Mouse (Mus musculus) intestine, embryonic 14.5 days (tissue): ENCODE data around the gene Prkab2. TPM values are rescaled to one million over a fixed set of nuclear protein-coding genes. Genes with fewer than 3 reads are reported as not detected.

Source experiments
- ATAC-seq: fragments of 200-750 bp; cut with Nextera tagmentation; replicated peaks from 2 replicates; pipeline ENCODE4 v1.8.0; 2017; ENCODE audit warnings: low read depth, moderate number of reproducible peaks, moderate TSS enrichment, moderate library complexity; ENCODE audit not compliant: low FRiP score, low TSS enrichment
- DNase-seq: peaks from one replicate; pipeline ENCODE4 v3.0.0-alpha.2; 2018; ENCODE audit warnings: low spot score
- H3K27ac ChIP-seq: fragments of 300-500 bp; sonication (generic); 2 replicates; pipeline ENCODE4 v1.5.1; 2014; ENCODE audit warnings: low read depth, mild to moderate bottlenecking, control low read depth
- H3K27me3 ChIP-seq: fragments of 300-500 bp; sonication (generic); replicated peaks from 2 replicates; pipeline ENCODE4 v1.6.1; 2014; ENCODE audit warnings: low read length, control low read depth; ENCODE audit not compliant: control insufficient read depth, insufficient read depth
- H3K36me3 ChIP-seq: fragments of 300-500 bp; sonication (generic); 2 replicates; pipeline ENCODE4 v1.6.1; 2014; ENCODE audit warnings: low read length, control low read depth; ENCODE audit not compliant: control insufficient read depth, insufficient read depth
- H3K4me1 ChIP-seq: fragments of 300-500 bp; sonication (generic); replicated peaks from 2 replicates; pipeline ENCODE4 v1.6.1; 2014; ENCODE audit warnings: low read length, control low read depth, mixed read lengths; ENCODE audit not compliant: control insufficient read depth, insufficient read depth
- H3K4me2 ChIP-seq: fragments of 300-500 bp; sonication (generic); 2 replicates; pipeline ENCODE4 v1.6.1; 2014; ENCODE audit warnings: low read length
- H3K4me3 ChIP-seq: fragments of 300-500 bp; sonication (generic); 2 replicates; pipeline ENCODE4 v1.5.1; 2014; ENCODE audit warnings: low read depth, low read length, control low read depth, mixed read lengths
- H3K9ac ChIP-seq: fragments of 300-500 bp; sonication (generic); 2 replicates; pipeline ENCODE4 v1.6.1; 2014; ENCODE audit warnings: mild to moderate bottlenecking, low read length
- H3K9me3 ChIP-seq: fragments of 300-500 bp; sonication (generic); 2 replicates; pipeline ENCODE4 v1.6.1; 2016; ENCODE audit warnings: low read length, control low read depth; ENCODE audit not compliant: control insufficient read depth
- WGBS: fragments of 180-500 bp; shearing (Covaris S2); extraction: QIAGEN DNeasy Blood & Tissue Kit; methylation state at CpG from one replicate; pipeline ENCODE4 v1.1.7; 2014; 5-methylcytosine and 5-hydroxymethylcytosine counted together
- polyA plus RNA-seq: library from polyadenylated mRNA; unstranded; fragments of >200 nt; fragmentation: Nextera tagmentation; extraction: Ambion mirVana; gene quantifications from 2 replicates; pipeline ENCODE4 v1.2.1, GENCODE M21; 2014

Prkab2 gene
- polyA plus RNA-seq, 1 experiment from 2014 or later = 7.6 TPM

DNA sequence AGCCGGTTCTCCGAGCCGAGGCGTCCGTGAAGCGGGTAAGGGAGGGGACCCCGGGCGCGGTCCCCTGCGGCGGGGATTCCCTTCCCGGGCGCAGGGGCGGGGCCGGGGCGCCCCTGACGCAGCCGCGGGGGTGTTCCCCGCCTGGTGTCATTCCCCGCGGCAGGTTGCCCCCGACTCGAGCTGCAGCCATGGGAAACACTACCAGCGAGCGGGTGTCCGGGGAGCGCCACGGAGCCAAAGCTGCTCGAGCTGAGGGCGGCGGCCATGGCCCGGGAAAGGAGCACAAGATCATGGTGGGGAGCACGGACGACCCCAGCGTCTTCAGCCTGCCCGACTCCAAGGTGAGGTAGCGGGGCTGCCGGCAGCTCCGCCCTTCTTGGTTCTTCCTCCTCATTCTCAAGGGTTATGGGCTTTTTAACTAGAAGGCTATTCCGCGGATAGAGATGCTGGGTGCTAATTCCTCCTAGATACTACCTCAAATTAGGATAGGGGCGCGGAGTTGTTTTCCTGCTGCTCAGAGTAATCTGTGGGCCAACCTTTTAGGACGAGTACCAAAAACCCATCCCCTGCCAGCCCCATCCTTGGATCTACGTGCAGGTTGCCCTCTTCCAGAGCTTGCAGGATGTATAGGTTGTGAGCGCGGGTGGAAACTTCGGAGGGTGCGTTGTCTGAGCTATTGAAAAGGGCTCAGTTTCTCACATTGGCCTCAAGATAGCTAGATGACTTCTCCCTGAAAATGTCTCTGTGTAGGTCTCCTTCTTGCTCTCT is 617 bp downstream of the Prkab2 start:
- Histone ChIP-seq H3K9ac (peak overlapping the region; percentile 58), H3K4me3 (peak overlapping the region; percentile 84), H3K4me2 (peak overlapping the region; percentile 59), H3K27ac (no peak overlapping the region; the same call in 1 of the 2 replicates), H3K27me3 (no peaks in the 10 kb centered on the region), H3K9me3 (0 out of 2 replicates have a peak, but pooled peaks cover 3% of the 10 kb centered on the region), H3K36me3 (peaks cover 11% of the 10 kb centered on the region), H3K4me1 (peaks cover 15% of the 10 kb centered on the region; the same call in 1 of the 2 replicates)
- DNase-seq = no peak
- peak; percentile 84 for ATAC-seq
- under 1% methylated on average over 46 of the region's 50 CpGs for WGBS

DNA sequence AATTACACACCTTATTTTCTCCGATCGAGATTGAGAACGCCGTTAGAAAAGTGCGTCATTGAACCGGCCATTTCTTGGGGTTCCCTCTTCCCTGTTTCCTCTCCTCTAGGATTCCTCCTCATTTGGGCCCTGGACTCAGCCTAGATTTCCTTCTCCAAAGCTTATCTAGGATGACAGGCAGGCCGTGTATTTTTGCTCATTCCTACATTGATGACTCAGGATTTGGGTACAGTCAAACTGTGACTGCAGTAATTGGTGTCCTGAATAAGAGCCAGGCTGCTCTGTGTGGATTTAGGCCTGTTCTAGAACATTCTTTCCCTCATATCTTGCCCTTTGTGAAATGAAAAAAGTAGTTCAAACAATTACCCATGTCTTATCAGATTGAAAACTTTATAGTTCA is 1.8 kb downstream of the Prkab2 start:
- ATAC-seq = no peak
- H3K9me3 ChIP-seq = 0 out of 2 replicates have a peak, but pooled peaks cover 1% of the 10 kb centered on the region
- H3K4me3 ChIP-seq = no peak overlapping the region; the same call in 1 of the 2 replicates
- 87% methylated on average over 7 of the region's 7 CpGs for WGBS
- DNase-seq = no peak
- peaks cover 15% of the 10 kb centered on the region; the same call in 1 of the 2 replicates for H3K4me1 ChIP-seq
- H3K9ac ChIP-seq = no peak overlapping the region
- H3K27me3 ChIP-seq = no peaks in the 10 kb centered on the region
- H3K36me3 ChIP-seq = peaks cover 21% of the 10 kb centered on the region
- peak overlapping the region; percentile 59; the same call in 1 of the 2 replicates for H3K4me2 ChIP-seq
- no peak overlapping the region for H3K27ac ChIP-seq

DNA sequence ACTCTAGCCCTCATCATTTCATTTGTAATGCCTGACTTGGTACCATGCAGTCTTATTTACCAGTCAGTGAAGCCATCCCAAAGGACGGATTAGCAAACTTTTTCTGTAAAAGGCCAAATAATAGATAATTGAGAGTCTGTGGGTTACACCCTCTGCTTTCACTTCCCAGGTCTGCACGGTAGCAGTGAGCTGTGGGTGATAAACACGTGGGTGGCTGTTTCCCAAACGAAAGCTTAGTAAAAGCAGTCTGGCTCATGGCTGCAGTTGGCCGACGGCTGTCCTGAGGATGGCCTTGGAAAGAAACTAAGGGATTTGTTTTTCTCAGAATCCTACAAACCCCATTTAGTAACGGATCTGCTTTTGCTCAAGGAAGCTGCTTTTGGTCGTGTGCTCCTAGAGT is 3.2 kb downstream of the Prkab2 start:
- no peak overlapping the region for H3K9ac ChIP-seq
- H3K27me3 ChIP-seq = no peaks in the 10 kb centered on the region
- H3K4me2 ChIP-seq = no peak overlapping the region
- no peak for ATAC-seq
- H3K27ac ChIP-seq = no peak overlapping the region
- no peak overlapping the region for H3K4me3 ChIP-seq
- H3K36me3 ChIP-seq = peaks cover 25% of the 10 kb centered on the region
- 49% methylated on average over 8 of the region's 8 CpGs for WGBS
- peaks cover 15% of the 10 kb centered on the region; the same call in 1 of the 2 replicates for H3K4me1 ChIP-seq
- no peaks in the 10 kb centered on the region for H3K9me3 ChIP-seq
- no peak for DNase-seq

DNA sequence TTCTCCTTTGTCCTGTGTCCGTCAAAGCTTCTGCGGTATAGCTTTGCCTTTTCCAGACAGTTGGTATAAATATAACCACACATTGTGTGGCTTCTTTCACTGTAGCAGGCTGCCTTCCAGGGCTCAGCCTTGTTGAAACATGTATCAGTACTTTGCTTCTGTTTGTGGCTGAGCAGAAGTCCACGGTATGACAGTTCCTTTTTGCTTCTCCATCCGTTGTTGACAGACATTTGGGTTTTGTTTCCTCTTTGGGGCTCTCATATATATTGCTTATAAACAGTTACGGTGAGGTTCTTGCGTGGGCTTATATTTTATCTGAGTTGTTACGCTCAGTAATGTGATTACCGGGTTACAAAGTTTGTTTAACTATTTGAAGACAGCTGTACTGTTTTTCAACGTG is 7.5 kb downstream of the Prkab2 start:
- ATAC-seq (no peak), DNase-seq (no peak)
- no peaks in the 10 kb centered on the region for H3K9me3 ChIP-seq
- H3K4me3 ChIP-seq = no peak overlapping the region
- H3K27me3 ChIP-seq = no peaks in the 10 kb centered on the region
- peaks cover 67% of the 10 kb centered on the region for H3K36me3 ChIP-seq
- H3K9ac ChIP-seq = no peak overlapping the region
- WGBS = 57% methylated on average over 9 of the region's 9 CpGs
- H3K4me2 ChIP-seq = no peak overlapping the region
- no peak overlapping the region for H3K27ac ChIP-seq
- peaks cover 6% of the 10 kb centered on the region; the same call in 1 of the 2 replicates for H3K4me1 ChIP-seq

DNA sequence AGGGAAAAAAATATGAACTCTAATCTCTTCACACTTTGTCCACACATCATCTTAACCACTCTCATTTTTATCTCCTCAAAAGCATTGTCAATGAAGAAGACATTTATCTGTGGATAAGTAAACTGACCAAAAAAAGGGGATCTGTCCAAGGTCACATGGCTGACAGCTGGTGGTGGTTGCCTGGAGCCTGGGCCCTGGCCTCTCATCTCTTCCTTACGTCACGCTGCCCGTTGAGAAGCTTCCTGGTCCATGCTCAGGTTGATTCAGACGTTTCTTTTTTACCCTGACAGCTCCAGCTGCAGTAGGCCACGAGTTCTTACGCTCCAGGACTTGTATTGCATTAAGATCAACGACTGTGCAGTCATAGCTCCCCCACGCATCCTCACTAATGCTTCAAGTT is 8.2 kb downstream of the Prkab2 start:
- no peak for ATAC-seq
- no peaks in the 10 kb centered on the region for H3K27me3 ChIP-seq
- H3K9me3 ChIP-seq = no peaks in the 10 kb centered on the region
- H3K27ac ChIP-seq = no peak overlapping the region
- DNase-seq = no peak
- peaks cover 5% of the 10 kb centered on the region; the same call in 1 of the 2 replicates for H3K4me1 ChIP-seq
- H3K4me3 ChIP-seq = no peak overlapping the region
- no peak overlapping the region for H3K9ac ChIP-seq
- H3K36me3 ChIP-seq = peaks cover 73% of the 10 kb centered on the region
- no peak overlapping the region for H3K4me2 ChIP-seq
- 46% methylated on average over 8 of the region's 8 CpGs for WGBS

DNA sequence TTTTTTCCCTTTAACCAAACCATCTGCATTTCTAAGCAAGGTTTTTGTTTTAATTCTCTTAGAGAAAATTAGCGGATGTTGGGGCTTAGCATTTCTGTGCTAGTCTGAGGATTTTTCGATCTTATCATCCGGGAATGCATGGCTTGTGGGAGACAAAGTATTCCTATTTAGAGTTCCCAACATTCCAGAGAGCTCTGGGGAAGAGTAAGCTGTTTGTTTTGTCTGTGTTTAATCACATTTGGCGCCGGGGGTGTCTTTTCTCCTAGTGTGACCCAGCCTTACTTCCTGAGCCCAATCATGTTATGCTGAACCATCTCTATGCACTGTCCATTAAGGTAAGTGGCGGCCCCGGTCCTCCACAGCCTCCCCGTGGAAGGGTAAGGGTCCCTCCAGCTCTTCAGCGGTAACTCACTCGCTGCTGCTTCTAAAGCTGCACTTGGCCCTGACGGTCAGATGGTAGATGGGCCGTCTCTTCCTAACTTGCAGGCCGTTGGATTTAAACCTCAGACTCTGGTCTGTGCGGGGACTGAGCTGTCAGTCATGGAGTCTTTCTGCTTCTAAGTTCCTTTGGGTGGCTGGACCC is 9.2 kb downstream of the Prkab2 start:
- Histone ChIP-seq H3K36me3 (peaks cover 75% of the 10 kb centered on the region), H3K4me2 (no peak overlapping the region), H3K9ac (no peak overlapping the region), H3K4me3 (no peak overlapping the region), H3K27me3 (no peaks in the 10 kb centered on the region), H3K4me1 (no peaks in the 10 kb centered on the region), H3K9me3 (no peaks in the 10 kb centered on the region), H3K27ac (no peak overlapping the region)
- ATAC-seq (no peak), DNase-seq (no peak)
- WGBS = 52% methylated on average over 14 of the region's 14 CpGs

DNA sequence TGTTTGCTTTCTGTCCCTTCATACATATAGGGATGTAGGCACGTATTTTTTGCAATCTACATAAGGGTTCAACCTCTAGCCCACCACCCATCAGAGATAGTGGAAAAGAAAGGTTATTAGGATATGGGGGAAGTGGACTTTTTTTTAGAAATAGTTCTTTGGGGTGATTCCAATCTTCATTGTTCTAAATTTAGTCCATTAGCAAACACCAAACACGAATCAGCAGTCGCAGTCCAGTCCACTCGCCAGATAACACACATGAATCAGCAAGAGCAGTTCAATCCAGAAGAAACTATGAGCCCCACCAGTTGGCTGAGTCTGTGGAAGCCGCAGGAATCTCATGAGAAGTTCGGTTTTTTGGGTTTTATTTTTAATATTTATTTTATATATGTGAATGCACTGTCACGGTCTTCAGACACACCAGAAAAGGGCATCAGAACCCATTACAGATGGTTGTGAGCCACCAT is 16.7 kb downstream of the Prkab2 start, which contains the start of gene Gm17651:
Gene Gm17651 (minus strand): TSS at position 51 of the 467 bp plus-strand sequence.
- Histone ChIP-seq H3K9me3 (no peaks in the 10 kb centered on the region), H3K27me3 (no peaks in the 10 kb centered on the region), H3K36me3 (peaks cover 17% of the 10 kb centered on the region), H3K9ac (no peak within 1 kb of the TSS), H3K4me3 (no peak within 1 kb of the TSS), H3K27ac (no peak within 1 kb of the TSS), H3K4me2 (no peak within 1 kb of the TSS), H3K4me1 (no peaks in the 10 kb centered on the region)
- ATAC-seq (no peak), DNase-seq (no peak)
- 88% methylated on average over 7 of the region's 7 CpGs for WGBS

DNA sequence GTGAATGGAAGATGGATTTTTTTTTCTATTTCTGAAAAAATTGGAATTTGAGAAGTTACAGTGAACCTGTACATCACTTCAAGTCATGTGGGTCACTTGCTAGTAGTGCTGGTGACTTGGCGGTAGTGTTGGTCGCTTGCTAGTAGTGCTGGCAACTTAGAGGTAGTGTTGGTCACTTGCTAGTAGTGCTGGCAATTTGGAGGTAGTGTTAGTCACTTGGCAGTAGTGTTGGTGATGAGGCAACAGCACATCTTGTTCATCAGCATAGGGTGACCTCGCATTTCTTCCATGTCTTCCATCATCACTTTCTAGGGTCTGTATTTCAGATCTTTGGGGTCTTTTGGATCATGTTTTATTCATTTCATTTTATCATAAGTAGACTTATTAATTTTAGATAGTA is 18.1 kb downstream of the Prkab2 start:
- Histone ChIP-seq H3K27ac (no peak overlapping the region), H3K27me3 (no peaks in the 10 kb centered on the region), H3K9me3 (no peaks in the 10 kb centered on the region), H3K9ac (no peak overlapping the region), H3K4me3 (no peak overlapping the region), H3K36me3 (peaks cover 3% of the 10 kb centered on the region; the same call in 1 of the 2 replicates), H3K4me2 (no peak overlapping the region), H3K4me1 (peaks cover 3% of the 10 kb centered on the region; the same call in 1 of the 2 replicates)
- ATAC-seq (no peak), DNase-seq (no peak)
- WGBS = 94% methylated on average over 3 of the region's 3 CpGs
